Mouse (Mus musculus) embryonic facial prominence, embryonic 11.5 days (tissue): ENCODE results near the gene Rnf167. TPM values are rescaled to one million over a fixed set of nuclear protein-coding genes. Genes with fewer than 3 reads are reported as not detected.
A peak's percentile ranks its signal among the peaks of the same experiment; 100 is the strongest.

ENCODE experiments used
- ATAC-seq: fragments of 200-750 bp; cut with Nextera tagmentation; replicated peaks from 2 replicates; pipeline ENCODE4 v1.8.0; 2017; ENCODE audit warnings: low read depth; ENCODE audit not compliant: insufficient number of reproducible peaks, low FRiP score, low TSS enrichment
- DNase-seq: peaks from one replicate; pipeline ENCODE4 v3.0.0-alpha.2; 2015; ENCODE audit warnings: low spot score
- H3K27ac ChIP-seq: fragments of 300-500 bp; sonication (generic); replicated peaks from 2 replicates; pipeline ENCODE4 v1.5.1; 2014; ENCODE audit warnings: mild to moderate bottlenecking, low read depth, low read length, control low read depth
- H3K27me3 ChIP-seq: fragments of 300-500 bp; sonication (generic); 2 replicates; pipeline ENCODE4 v1.6.1; 2014; ENCODE audit warnings: mild to moderate bottlenecking, low read length, moderate library complexity, mixed read lengths; ENCODE audit not compliant: control insufficient read depth, insufficient read depth
- H3K36me3 ChIP-seq: fragments of 300-500 bp; sonication (generic); replicated peaks from 2 replicates; pipeline ENCODE4 v1.6.1; 2014; ENCODE audit warnings: low read depth, mild to moderate bottlenecking, low read length, moderate library complexity, mixed read lengths; ENCODE audit not compliant: control insufficient read depth, insufficient read depth
- H3K4me1 ChIP-seq: fragments of 300-500 bp; sonication (generic); 2 replicates; pipeline ENCODE4 v1.6.1; 2014; ENCODE audit warnings: low read length, mixed read lengths; ENCODE audit not compliant: control insufficient read depth, insufficient read depth
- H3K4me2 ChIP-seq: fragments of 300-500 bp; sonication (generic); 2 replicates; pipeline ENCODE4 v1.6.1; 2014; ENCODE audit warnings: low read depth, mild to moderate bottlenecking, control low read depth, low read length, moderate library complexity
- H3K4me3 ChIP-seq: fragments of 300-500 bp; sonication (generic); 2 replicates; pipeline ENCODE4 v1.5.1; 2014; ENCODE audit warnings: low read depth, low read length, control low read depth
- H3K9ac ChIP-seq: fragments of 300-500 bp; sonication (generic); replicated peaks from 2 replicates; pipeline ENCODE4 v1.6.1; 2014; ENCODE audit warnings: mild to moderate bottlenecking, control low read depth, low read length
- H3K9me3 ChIP-seq: fragments of 300-500 bp; sonication (generic); replicated peaks from 2 replicates; pipeline ENCODE4 v1.6.1; 2016; ENCODE audit warnings: mild to moderate bottlenecking, low read length, inconsistent platforms, mixed read lengths; ENCODE audit not compliant: control insufficient read depth
- WGBS: fragments of 180-500 bp; shearing (Covaris S2); extraction: QIAGEN DNeasy Blood & Tissue Kit; methylation state at CpG from one replicate; pipeline ENCODE4 v1.1.7; 2014; 5-methylcytosine and 5-hydroxymethylcytosine counted together
- polyA plus RNA-seq: library from polyadenylated mRNA; unstranded; fragments of >200 nt; fragmentation: Nextera tagmentation; extraction: Ambion mirVana; gene quantifications from 2 replicates; pipeline ENCODE4 v1.2.1, GENCODE M21; 2014

The Rnf167 gene
- polyA plus RNA-seq, 1 experiment from 2014 or later, result 81.9 TPM

GRCm38 (mm10) chr11:70625473-70625872 lies 21.6 kb upstream of the Rnf167 start:
- no peaks in the 10 kb centered on the region for H3K36me3 ChIP-seq
- no peaks in the 10 kb centered on the region for H3K27me3 ChIP-seq
- no peak overlapping the region for H3K27ac ChIP-seq
- no peak overlapping the region for H3K4me2 ChIP-seq
- H3K4me3 ChIP-seq, result no peak overlapping the region
- ATAC-seq (no peak), DNase-seq (peak; percentile 72)
- no peak overlapping the region for H3K9ac ChIP-seq
- no peaks in the 10 kb centered on the region for H3K9me3 ChIP-seq
- H3K4me1 ChIP-seq, result no peaks in the 10 kb centered on the region
- WGBS, result 48% methylated on average over 4 of the region's 4 CpGs

GRCm38 (mm10) chr11:70626877-70627276 lies 20.2 kb upstream of the Rnf167 start:
- no peak overlapping the region for H3K4me2 ChIP-seq
- H3K9me3 ChIP-seq, result no peaks in the 10 kb centered on the region
- H3K27ac ChIP-seq, result no peak overlapping the region
- DNase-seq (no peak), ATAC-seq (no peak)
- no peaks in the 10 kb centered on the region for H3K36me3 ChIP-seq
- no peak overlapping the region for H3K9ac ChIP-seq
- no peak overlapping the region for H3K4me3 ChIP-seq
- H3K27me3 ChIP-seq, result no peaks in the 10 kb centered on the region
- H3K4me1 ChIP-seq, result no peaks in the 10 kb centered on the region
- WGBS, result 78% methylated on average over 4 of the region's 4 CpGs

GRCm38 (mm10) chr11:70628431-70628830 lies 18.6 kb upstream of the Rnf167 start:
- ATAC-seq, result no peak

GRCm38 (mm10) chr11:70629557-70629956 lies 17.5 kb upstream of the Rnf167 start:
- no peaks in the 10 kb centered on the region for H3K27me3 ChIP-seq
- ATAC-seq (no peak), DNase-seq (no peak)
- no peaks in the 10 kb centered on the region for H3K9me3 ChIP-seq
- no peaks in the 10 kb centered on the region for H3K4me1 ChIP-seq
- no peak overlapping the region for H3K4me3 ChIP-seq
- no peak overlapping the region for H3K27ac ChIP-seq
- H3K4me2 ChIP-seq, result no peak overlapping the region
- WGBS, result 58% methylated on average over 5 of the region's 5 CpGs
- H3K36me3 ChIP-seq, result no peaks in the 10 kb centered on the region
- no peak overlapping the region for H3K9ac ChIP-seq

More at GRCm38 (mm10) chr11:70628431-70628830, 18.6 kb upstream of the Rnf167 start:
- Histone ChIP-seq H3K4me2 (no peak overlapping the region), H3K4me1 (no peaks in the 10 kb centered on the region), H3K9ac (no peak overlapping the region), H3K27ac (no peak overlapping the region), H3K9me3 (no peaks in the 10 kb centered on the region), H3K4me3 (no peak overlapping the region), H3K36me3 (no peaks in the 10 kb centered on the region), H3K27me3 (no peaks in the 10 kb centered on the region)
- DNase-seq, result no peak
- 77% methylated on average over 2 of the region's 2 CpGs for WGBS

GRCm38 (mm10) chr11:70630129-70630528 lies 16.9 kb upstream of the Rnf167 start:
- DNase-seq (no peak), ATAC-seq (no peak)
- H3K36me3 ChIP-seq, result no peaks in the 10 kb centered on the region
- H3K9me3 ChIP-seq, result no peaks in the 10 kb centered on the region
- H3K27me3 ChIP-seq, result no peaks in the 10 kb centered on the region
- no peak overlapping the region for H3K4me2 ChIP-seq
- no peaks in the 10 kb centered on the region for H3K4me1 ChIP-seq
- H3K9ac ChIP-seq, result no peak overlapping the region
- 63% methylated on average over 7 of the region's 7 CpGs for WGBS
- no peak overlapping the region for H3K27ac ChIP-seq
- no peak overlapping the region for H3K4me3 ChIP-seq

- WGBS, result 81% methylated on average over 4 of the region's 4 CpGs
- Histone ChIP-seq H3K9ac (no peak overlapping the region), H3K9me3 (no peaks in the 10 kb centered on the region), H3K4me3 (no peak overlapping the region), H3K36me3 (no peaks in the 10 kb centered on the region), H3K4me1 (no peaks in the 10 kb centered on the region), H3K27ac (no peak overlapping the region), H3K4me2 (no peak overlapping the region), H3K27me3 (no peaks in the 10 kb centered on the region)
- no peak for ATAC-seq
- no peak for DNase-seq
These were observed 11.4 kb upstream of the Rnf167 start for GRCm38 (mm10) chr11:70635601-70636000.

GRCm38 (mm10) chr11:70637764-70638163 lies 9.3 kb upstream of the Rnf167 start:
- no peaks in the 10 kb centered on the region for H3K27me3 ChIP-seq
- H3K4me3 ChIP-seq, result no peak overlapping the region
- H3K9ac ChIP-seq, result no peak overlapping the region
- no peak overlapping the region for H3K4me2 ChIP-seq
- DNase-seq (no peak), ATAC-seq (no peak)
- WGBS, result 100% methylated on average over 1 of the region's 1 CpGs
- no peaks in the 10 kb centered on the region for H3K36me3 ChIP-seq
- no peaks in the 10 kb centered on the region for H3K9me3 ChIP-seq
- no peaks in the 10 kb centered on the region for H3K4me1 ChIP-seq
- no peak overlapping the region for H3K27ac ChIP-seq

GRCm38 (mm10) chr11:70638293-70638692 lies 8.7 kb upstream of the Rnf167 start:
- Histone ChIP-seq H3K4me3 (no peak overlapping the region), H3K4me2 (no peak overlapping the region), H3K4me1 (no peaks in the 10 kb centered on the region), H3K9ac (no peak overlapping the region), H3K27me3 (no peaks in the 10 kb centered on the region), H3K36me3 (no peaks in the 10 kb centered on the region), H3K27ac (no peak overlapping the region), H3K9me3 (no peaks in the 10 kb centered on the region)
- ATAC-seq (no peak), DNase-seq (no peak)
- WGBS, result 88% methylated on average over 1 of the region's 1 CpGs
